Mouse (Mus musculus): ENCODE measurements around the gene Gas2l1.

- TF ChIP-seq POLR2A (IDR thresholded peaks at IDR 0.05; ENCODE audit: borderline replicate concordance, insufficient read depth, low read length) (no peak), CTCF (IDR thresholded peaks at IDR 0.05; ENCODE audit: borderline replicate concordance, insufficient read depth, low read depth, low read length) (no peak)
Observed at GRCm38 (mm10) chr11:5012213-5012715, 52.9 kb downstream of the Gas2l1 start.
